Mouse (Mus musculus) liver, embryonic 16.5 days (tissue): ENCODE results near the gene Slc25a51. TPM values are rescaled to one million over a fixed set of nuclear protein-coding genes. Genes with fewer than 3 reads are reported as not detected.

ENCODE experiments used
- ATAC-seq: fragments of 200-750 bp; cut with Nextera tagmentation; 2 replicates; pipeline ENCODE4 v1.8.0; 2017; ENCODE audit warnings: low read depth, mild to moderate bottlenecking, moderate number of reproducible peaks, moderate library complexity
- H3K27ac ChIP-seq: fragments of 300-500 bp; sonication (generic); 2 replicates; pipeline ENCODE4 v1.5.1; 2014; ENCODE audit warnings: mild to moderate bottlenecking, low read length
- H3K27me3 ChIP-seq: fragments of 300-500 bp; sonication (generic); 2 replicates; pipeline ENCODE4 v1.6.1; 2014; ENCODE audit warnings: low read depth, low read length, mixed read lengths; ENCODE audit not compliant: control insufficient read depth, insufficient read depth
- H3K36me3 ChIP-seq: fragments of 300-500 bp; sonication (generic); 2 replicates; pipeline ENCODE4 v1.6.1; 2014; ENCODE audit warnings: mild to moderate bottlenecking; ENCODE audit not compliant: control insufficient read depth, insufficient read depth
- H3K4me1 ChIP-seq: fragments of 300-500 bp; sonication (generic); 2 replicates; pipeline ENCODE4 v1.6.1; 2014; ENCODE audit warnings: low read depth, low read length, mixed read lengths; ENCODE audit not compliant: control insufficient read depth
- H3K4me2 ChIP-seq: fragments of 300-500 bp; sonication (generic); 2 replicates; pipeline ENCODE4 v1.6.1; 2014; ENCODE audit warnings: low read depth, low read length, mixed read lengths
- H3K4me3 ChIP-seq: fragments of 300-500 bp; sonication (generic); 2 replicates; pipeline ENCODE4 v1.5.1; 2014; ENCODE audit warnings: low read depth, mild to moderate bottlenecking, low read length
- H3K9ac ChIP-seq: fragments of 300-500 bp; sonication (generic); 2 replicates; pipeline ENCODE4 v1.6.1; 2014; ENCODE audit warnings: low read depth, low read length
- H3K9me3 ChIP-seq: fragments of 300-500 bp; sonication (generic); replicated peaks from 2 replicates; pipeline ENCODE4 v1.6.1; 2016; ENCODE audit warnings: low read length; ENCODE audit not compliant: control insufficient read depth
- WGBS: fragments of 180-500 bp; shearing (Covaris S2); extraction: QIAGEN DNeasy Blood & Tissue Kit; methylation state at CpG from one replicate; pipeline ENCODE4 v1.1.7; 2014; ENCODE audit not compliant: insufficient replicate concordance; 5-methylcytosine and 5-hydroxymethylcytosine counted together
- polyA plus RNA-seq: library from polyadenylated mRNA; unstranded; fragments of >200 nt; fragmentation: Nextera tagmentation; extraction: Ambion mirVana; gene quantifications from 2 replicates; pipeline ENCODE4 v1.2.1, GENCODE M21; 2015

Slc25a51 gene
- polyA plus RNA-seq, 1 experiment from 2014 or later, result 79.3 TPM

DNA sequence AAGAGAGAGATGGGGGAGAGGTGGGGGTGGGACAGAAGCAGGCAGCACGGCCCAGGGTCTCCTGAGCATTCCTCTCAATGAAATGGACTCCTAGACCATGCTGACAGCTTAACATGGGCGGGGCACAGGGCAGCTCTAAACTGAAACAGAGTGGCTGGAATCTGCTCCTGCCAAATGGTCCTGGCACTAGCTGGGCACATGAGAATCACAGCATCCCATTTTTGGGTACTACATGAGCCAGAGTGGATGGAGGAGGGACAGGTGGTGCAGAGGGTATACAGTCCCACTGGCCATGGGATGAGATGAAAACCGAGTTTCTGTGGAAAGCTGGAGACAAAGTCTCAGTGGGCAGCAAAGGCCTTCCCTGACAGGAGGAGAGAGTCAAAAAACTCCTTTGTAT is 36.7 kb upstream of the Slc25a51 start:
- 69% methylated on average over 3 of the region's 3 CpGs for WGBS
- Histone ChIP-seq H3K4me1 (no peaks in the 10 kb centered on the region; the same call in none of the 2 replicates), H3K4me2 (no peak overlapping the region), H3K27ac (no peak overlapping the region), H3K9me3 (no peaks in the 10 kb centered on the region), H3K9ac (no peak overlapping the region), H3K27me3 (no peaks in the 10 kb centered on the region), H3K36me3 (peaks cover 5% of the 10 kb centered on the region; the same call in 1 of the 2 replicates), H3K4me3 (no peak overlapping the region)
- no peak for ATAC-seq

DNA sequence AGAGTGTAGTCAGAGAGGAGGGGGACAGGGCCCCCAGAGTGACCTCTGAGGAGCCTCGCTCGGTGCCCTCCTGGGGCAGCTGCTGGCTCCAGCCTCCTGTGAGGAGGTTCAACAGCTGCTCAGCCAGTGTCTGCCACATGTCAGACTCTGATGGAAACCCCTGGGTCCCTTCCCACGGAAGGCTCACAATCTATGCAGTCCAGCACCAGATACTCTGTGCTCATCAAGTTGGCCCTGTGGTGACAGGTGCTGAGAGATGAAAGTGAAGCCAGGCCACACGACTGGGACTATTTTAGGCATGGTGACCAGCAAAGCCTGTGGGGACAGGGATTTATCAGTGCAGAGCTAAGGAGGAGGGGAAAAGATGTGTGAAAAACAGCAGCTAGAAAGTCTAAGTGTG is 36.2 kb upstream of the Slc25a51 start:
- H3K9ac ChIP-seq, result no peak overlapping the region
- no peak overlapping the region for H3K27ac ChIP-seq
- no peak for ATAC-seq
- WGBS, result 63% methylated on average over 4 of the region's 4 CpGs
- H3K36me3 ChIP-seq, result peaks cover 5% of the 10 kb centered on the region; the same call in 1 of the 2 replicates
- no peaks in the 10 kb centered on the region for H3K27me3 ChIP-seq
- H3K4me2 ChIP-seq, result no peak overlapping the region
- no peaks in the 10 kb centered on the region for H3K9me3 ChIP-seq
- H3K4me3 ChIP-seq, result no peak overlapping the region
- H3K4me1 ChIP-seq, result no peaks in the 10 kb centered on the region; the same call in none of the 2 replicates

DNA sequence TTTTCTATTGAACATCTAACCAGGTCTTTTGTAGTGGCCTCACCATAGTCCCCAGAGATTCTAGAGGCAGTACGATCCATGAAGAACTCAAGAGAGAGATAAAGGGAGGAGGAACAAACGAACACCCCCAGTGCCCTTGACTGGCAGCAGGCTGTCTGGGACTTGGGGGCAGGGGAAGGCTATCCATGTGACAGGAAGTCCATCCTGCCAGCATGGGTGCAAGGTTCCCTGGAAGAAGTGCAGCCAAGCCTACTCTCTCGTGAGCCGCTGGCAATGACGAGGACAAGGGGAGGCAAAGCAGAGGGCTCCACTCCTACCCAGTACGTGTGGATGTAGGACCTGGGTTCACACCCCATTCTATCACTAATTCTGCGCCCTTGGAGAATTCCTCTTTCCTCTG is 35.1 kb upstream of the Slc25a51 start:
- H3K9ac ChIP-seq, result no peak overlapping the region
- H3K27me3 ChIP-seq, result no peaks in the 10 kb centered on the region
- H3K36me3 ChIP-seq, result peaks cover 5% of the 10 kb centered on the region; the same call in 1 of the 2 replicates
- no peak for ATAC-seq
- no peak overlapping the region for H3K27ac ChIP-seq
- H3K9me3 ChIP-seq, result no peaks in the 10 kb centered on the region
- no peaks in the 10 kb centered on the region; the same call in none of the 2 replicates for H3K4me1 ChIP-seq
- H3K4me3 ChIP-seq, result no peak overlapping the region
- H3K4me2 ChIP-seq, result no peak overlapping the region
- 60% methylated on average over 7 of the region's 7 CpGs for WGBS

- Histone ChIP-seq H3K9me3 (no peaks in the 10 kb centered on the region), H3K4me3 (no peak overlapping the region), H3K4me2 (no peak overlapping the region), H3K27me3 (no peaks in the 10 kb centered on the region), H3K4me1 (no peaks in the 10 kb centered on the region; the same call in 1 of the 2 replicates), H3K27ac (no peak overlapping the region), H3K9ac (no peak overlapping the region), H3K36me3 (peaks cover 5% of the 10 kb centered on the region; the same call in 1 of the 2 replicates)
- ATAC-seq, result no peak
- 63% methylated on average over 3 of the region's 3 CpGs for WGBS
Observed at GRCm38 (mm10) chr4:45442237-45442636, 33.7 kb upstream of the Slc25a51 start.

GRCm38 (mm10) chr4:45441778-45442177 is 33.2 kb upstream of the Slc25a51 start:
- H3K9ac ChIP-seq, result no peak overlapping the region
- no peaks in the 10 kb centered on the region for H3K9me3 ChIP-seq
- 46% methylated on average over 1 of the region's 1 CpGs for WGBS
- ATAC-seq, result no peak
- H3K27ac ChIP-seq, result no peak overlapping the region
- H3K4me1 ChIP-seq, result no peaks in the 10 kb centered on the region; the same call in 1 of the 2 replicates
- H3K36me3 ChIP-seq, result peaks cover 5% of the 10 kb centered on the region; the same call in 1 of the 2 replicates
- no peaks in the 10 kb centered on the region for H3K27me3 ChIP-seq
- no peak overlapping the region for H3K4me2 ChIP-seq
- no peak overlapping the region for H3K4me3 ChIP-seq

- Histone ChIP-seq H3K4me2 (no peak overlapping the region), H3K27me3 (no peaks in the 10 kb centered on the region), H3K27ac (no peak overlapping the region), H3K4me1 (no peaks in the 10 kb centered on the region), H3K4me3 (no peak overlapping the region), H3K9me3 (no peaks in the 10 kb centered on the region), H3K9ac (no peak overlapping the region), H3K36me3 (peaks cover under 1% of the 10 kb centered on the region; the same call in 1 of the 2 replicates)
- 56% methylated on average over 5 of the region's 5 CpGs for WGBS
- no peak for ATAC-seq
Observed at GRCm38 (mm10) chr4:45439281-45439680, 30.7 kb upstream of the Slc25a51 start.

DNA sequence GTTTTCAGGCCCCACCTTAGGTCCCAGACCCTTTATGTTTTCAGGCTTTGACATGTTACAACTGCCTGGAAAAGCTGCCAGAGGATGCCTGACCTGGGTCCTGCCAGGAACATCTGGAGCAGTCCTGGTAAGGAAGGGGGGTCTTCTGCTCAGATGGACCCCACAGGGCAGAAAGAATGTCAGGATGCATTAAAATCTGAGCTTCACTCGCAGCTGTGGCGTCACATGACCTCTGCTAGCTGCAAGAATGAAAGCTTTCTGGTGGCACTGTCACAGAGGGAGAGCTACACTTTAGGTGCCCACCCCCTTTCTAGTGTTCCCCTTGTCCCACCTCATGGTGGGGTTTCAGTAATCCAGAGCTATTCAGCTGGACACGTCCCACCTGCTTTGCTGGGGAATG is 28.4 kb upstream of the Slc25a51 start:
- Histone ChIP-seq H3K4me3 (no peak overlapping the region), H3K4me1 (no peaks in the 10 kb centered on the region), H3K27ac (no peak overlapping the region), H3K9me3 (no peaks in the 10 kb centered on the region), H3K27me3 (no peaks in the 10 kb centered on the region), H3K36me3 (no peaks in the 10 kb centered on the region), H3K4me2 (no peak overlapping the region), H3K9ac (no peak overlapping the region)
- 68% methylated on average over 3 of the region's 3 CpGs for WGBS
- no peak for ATAC-seq

GRCm38 (mm10) chr4:45436383-45436913 is 27.9 kb upstream of the Slc25a51 start:
- Histone ChIP-seq H3K36me3 (no peaks in the 10 kb centered on the region), H3K4me2 (no peak overlapping the region), H3K27ac (no peak overlapping the region), H3K9me3 (no peaks in the 10 kb centered on the region), H3K4me1 (no peaks in the 10 kb centered on the region), H3K9ac (no peak overlapping the region), H3K27me3 (no peaks in the 10 kb centered on the region), H3K4me3 (no peak overlapping the region)
- 79% methylated on average over 7 of the region's 7 CpGs for WGBS
- no peak for ATAC-seq

- Histone ChIP-seq H3K27ac (no peak overlapping the region), H3K4me1 (no peaks in the 10 kb centered on the region), H3K9ac (no peak overlapping the region), H3K36me3 (no peaks in the 10 kb centered on the region), H3K4me3 (no peak overlapping the region), H3K9me3 (no peaks in the 10 kb centered on the region), H3K27me3 (no peaks in the 10 kb centered on the region), H3K4me2 (no peak overlapping the region)
- ATAC-seq, result no peak
- WGBS, result 51% methylated on average over 2 of the region's 2 CpGs
Observed at GRCm38 (mm10) chr4:45435899-45436298, 27.3 kb upstream of the Slc25a51 start.
